Mouse (Mus musculus): ENCODE results near the gene Heatr4. TPM values are rescaled to one million over a fixed set of nuclear protein-coding genes. Genes with fewer than 3 reads are reported as not detected.

Heatr4 gene
- total RNA-seq, 2 experiments from 2014 or later: 0.17 TPM; not detected in 1

Other genes with a start within 250 kb of the Heatr4 start
- gene Papln, start 221.2 kb downstream of the Heatr4 start, total RNA-seq (2021): 10 to 100 TPM; 28.6 to 28.8 TPM
- gene Numb, start 62.9 kb downstream of the Heatr4 start, total RNA-seq (2021): 10 to 100 TPM; 42.7 to 45.1 TPM
- 1 to 10 TPM; 7.2 to 7.7 TPM for gene Riox1, start 34.2 kb downstream of the Heatr4 start, total RNA-seq (2021)
- 100 to 1,000 TPM; 201 to 233 TPM for gene Acot2, start 3.0 kb upstream of the Heatr4 start, total RNA-seq (2021)
- gene Acot1, start 24.6 kb upstream of the Heatr4 start, total RNA-seq (2021): 100 to 1,000 TPM; 127 to 159 TPM
- gene Acot4, start 53.5 kb upstream of the Heatr4 start, total RNA-seq (2021): 1 to 10 TPM; 1.6 to 2.0 TPM
- gene Gm49366, start 54.1 kb upstream of the Heatr4 start, total RNA-seq (2021): not detected
- 1 to 10 TPM; 2.6 to 3.7 TPM for gene Acot3, start 67.3 kb upstream of the Heatr4 start, total RNA-seq (2021)
- gene Acot5, start 84.5 kb upstream of the Heatr4 start, total RNA-seq (2021): not detected
- 1 to 10 TPM; 3.3 to 3.8 TPM for gene Acot6, start 115.8 kb upstream of the Heatr4 start, total RNA-seq (2021)
- 10 to 100 TPM; 10.3 to 10.6 TPM for gene Dnal1, start 129.5 kb upstream of the Heatr4 start, total RNA-seq (2021)
- gene Pnma1, start 163.6 kb upstream of the Heatr4 start, total RNA-seq (2021): under 1 TPM; 0.35 to 0.43 TPM
- 10 to 100 TPM; 19.5 to 20.3 TPM for gene Elmsan1, start 234.0 kb upstream of the Heatr4 start, total RNA-seq (2021)